ENCODE assay signal across 8 mouse cellular contexts in genomic region chr5:143817931-143818311, GRCm38 (mm10). TPM values are rescaled to one million over a fixed set of nuclear protein-coding genes. Genes with fewer than 3 reads are reported as not detected.
DNase-seq lines count a peak whose midpoint lies in the region; ATAC-seq lines count a peak whose summit lies in the region.

No protein-coding gene starts in this region.

- peak overlapping the region; percentile 96 for H3K9ac ChIP-seq in liver, embryonic 12.5 days
- peak overlapping the region; percentile 64 for H3K9ac ChIP-seq in neural tube, embryonic 14.5 days (replicated peaks; ENCODE audit: low read depth, low read length)

- peak overlapping the region; percentile 99 for H3K27ac ChIP-seq in liver, embryonic 12.5 days
- peak overlapping the region; percentile 40 for H3K27ac ChIP-seq in neural tube, embryonic 14.5 days (ENCODE audit: low read depth, low read length)

- H3K4me3 ChIP-seq in liver, embryonic 12.5 days = peak overlapping the region; percentile 99
- H3K4me3 ChIP-seq in neural tube, embryonic 14.5 days (ENCODE audit: low read depth, low read length) = peak overlapping the region; percentile 73

- WGBS in liver, embryonic 12.5 days (ENCODE audit: insufficient replicate concordance) = 1% methylated on average over 31 of the region's 32 CpGs
- WGBS in neural tube, embryonic 14.5 days = 0% methylated on average over 32 of the region's 32 CpGs

- H3K27me3 ChIP-seq in liver, embryonic 12.5 days (replicated peaks) = no peaks in the 10 kb centered on the region
- H3K27me3 ChIP-seq in neural tube, embryonic 14.5 days (ENCODE audit: control insufficient read depth, insufficient read depth, low read length) = no peaks in the 10 kb centered on the region

- no peaks in the 10 kb centered on the region for H3K9me3 ChIP-seq in liver, embryonic 12.5 days (replicated peaks)
- H3K9me3 ChIP-seq in neural tube, embryonic 14.5 days (ENCODE audit: control insufficient read depth, low read length) = no peaks in the 10 kb centered on the region

- H3K4me1 ChIP-seq in liver, embryonic 12.5 days = peaks cover 37% of the 10 kb centered on the region
- peaks cover 8% of the 10 kb centered on the region for H3K4me1 ChIP-seq in neural tube, embryonic 14.5 days (ENCODE audit: control insufficient read depth, insufficient read depth, low read length)

- H3K36me3 ChIP-seq in liver, embryonic 12.5 days = peaks cover 17% of the 10 kb centered on the region
- no peaks in the 10 kb centered on the region for H3K36me3 ChIP-seq in neural tube, embryonic 14.5 days (ENCODE audit: control insufficient read depth, insufficient read depth, low read length)

- ATAC-seq in cerebellum, adult (ENCODE audit: insufficient number of reproducible peaks, low FRiP score, low TSS enrichment) = peak; percentile 47; the same call in 1 of the 2 replicates
- peak; percentile 5 to 31; a peak in 2 of 4 replicates for ATAC-seq in hematopoietic stem cell, adult 5-6 weeks (replicated peaks in 1 of 2; ENCODE audit: insufficient read depth in 1 of 2, low FRiP score in 2 of 2, low TSS enrichment in 1 of 2, low read depth in 1 of 2, poor library complexity in 2 of 2, severe bottlenecking in 2 of 2)
- ATAC-seq in liver, embryonic 12.5 days = peak; percentile 18
- ATAC-seq in neural tube, embryonic 14.5 days (ENCODE audit: low read depth) = peak; percentile 68

- DNase-seq in cerebellum, adult 9-10 months = no peak
- DNase-seq in MN1 (ENCODE audit: low spot score) = peak; percentile 62
- DNase-seq in adrenal gland, postnatal 36 days = no peak
- no peak for DNase-seq in cerebellum, postnatal 36 days

- peak overlapping the region; percentile 91 for H3K4me2 ChIP-seq in liver, embryonic 12.5 days
- H3K4me2 ChIP-seq in neural tube, embryonic 14.5 days (ENCODE audit: low read depth, low read length) = peak overlapping the region; percentile 78

RNA-seq across cellular contexts. Expression of gene Eif2ak1, which starts 0.3 kb away (rescaled TPM):
- 30.9 and 34.7 TPM in 2 replicates for total RNA-seq in hematopoietic stem cell, adult 5-6 weeks (2017)
- 109 and 110 TPM in 2 replicates for polyA plus RNA-seq in liver, embryonic 12.5 days (2016; fragmentation: Nextera tagmentation; extraction: Ambion mirVana)
- polyA plus RNA-seq in neural tube, embryonic 14.5 days (2014; fragmentation: Nextera tagmentation; extraction: Ambion mirVana) = 54.9 and 57.9 TPM in 2 replicates
- total RNA-seq in adrenal gland, postnatal 36 days (2021) = 10 to 100 TPM; 34.9 to 39.2 TPM

Comparison
In these comparisons a context has a peak if more than half of its experiments do, and no peak if none do; other contexts are left out.
1. ATAC-seq: peak in every context shown above with its lines; median percentile 68 in neural tube, embryonic 14.5 days; 47 in cerebellum, adult; 18 in hematopoietic stem cell, adult 5-6 weeks; 18 in liver, embryonic 12.5 days.